Mouse (Mus musculus) induced T-regulatory cell, adult 2 months (primary cell): Measurements from ENCODE around the gene Hacd2.

Experiments
- DNase-seq: peaks from one replicate; pipeline ENCODE4 v3.0.0-alpha.2; 2012; ENCODE audit warnings: low read depth

Hacd2 gene

GRCm38 (mm10) chr16:35022242-35023137 is at the start of gene Hacd2:
Gene Hacd2 (plus strand): TSS chr16:35022428.
- peak; percentile 94 for DNase-seq

DNA sequence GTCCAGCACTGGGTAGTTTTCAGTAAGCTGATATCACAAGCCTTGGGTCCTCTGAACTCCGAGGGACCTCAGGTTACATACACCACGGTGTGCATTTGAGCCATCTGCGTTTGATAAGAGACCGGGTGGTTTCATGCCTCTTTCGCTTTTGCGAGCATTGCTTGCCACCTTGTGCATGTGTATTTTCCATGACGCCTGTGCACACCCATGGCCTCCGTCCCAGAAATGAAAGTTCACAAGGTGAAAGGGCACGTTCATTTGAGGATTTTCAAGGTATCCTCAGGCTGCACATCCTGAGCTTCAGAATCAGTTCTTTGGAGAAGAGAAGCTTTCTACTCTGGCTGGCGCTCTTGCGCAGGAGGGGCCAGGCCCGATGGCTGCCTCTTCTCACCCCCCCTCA is 49.8 kb upstream of the Hacd2 start:
- no peak for DNase-seq

GRCm38 (mm10) chr16:34975544-34975943 is 46.7 kb upstream of the Hacd2 start:
- DNase-seq: no peak

GRCm38 (mm10) chr16:34976630-34977029 is 45.6 kb upstream of the Hacd2 start:
- peak; percentile 6 for DNase-seq

- no peak for DNase-seq
Observed at GRCm38 (mm10) chr16:34978018-34978417, 44.2 kb upstream of the Hacd2 start.

- DNase-seq: no peak
Observed at GRCm38 (mm10) chr16:34981009-34981408, 41.2 kb upstream of the Hacd2 start.

GRCm38 (mm10) chr16:34984203-34985030 is 37.8 kb upstream of the Hacd2 start:
- no peak for DNase-seq

DNA sequence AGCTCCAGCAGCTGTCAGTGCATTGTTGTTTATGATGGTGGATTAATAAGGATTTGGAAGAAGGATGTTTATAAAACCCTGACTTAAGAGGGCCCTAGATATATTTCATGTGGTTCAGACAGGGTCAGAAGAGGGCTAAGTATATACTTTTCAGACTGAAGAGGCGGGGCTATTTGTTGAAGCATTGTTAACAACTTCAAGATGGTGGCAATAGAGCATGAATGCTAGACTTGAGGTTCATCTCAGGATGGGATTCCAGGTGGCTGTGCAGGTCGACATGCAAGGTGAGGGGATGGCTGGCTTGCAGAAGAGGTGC is 37.2 kb upstream of the Hacd2 start:
- no peak for DNase-seq

DNA sequence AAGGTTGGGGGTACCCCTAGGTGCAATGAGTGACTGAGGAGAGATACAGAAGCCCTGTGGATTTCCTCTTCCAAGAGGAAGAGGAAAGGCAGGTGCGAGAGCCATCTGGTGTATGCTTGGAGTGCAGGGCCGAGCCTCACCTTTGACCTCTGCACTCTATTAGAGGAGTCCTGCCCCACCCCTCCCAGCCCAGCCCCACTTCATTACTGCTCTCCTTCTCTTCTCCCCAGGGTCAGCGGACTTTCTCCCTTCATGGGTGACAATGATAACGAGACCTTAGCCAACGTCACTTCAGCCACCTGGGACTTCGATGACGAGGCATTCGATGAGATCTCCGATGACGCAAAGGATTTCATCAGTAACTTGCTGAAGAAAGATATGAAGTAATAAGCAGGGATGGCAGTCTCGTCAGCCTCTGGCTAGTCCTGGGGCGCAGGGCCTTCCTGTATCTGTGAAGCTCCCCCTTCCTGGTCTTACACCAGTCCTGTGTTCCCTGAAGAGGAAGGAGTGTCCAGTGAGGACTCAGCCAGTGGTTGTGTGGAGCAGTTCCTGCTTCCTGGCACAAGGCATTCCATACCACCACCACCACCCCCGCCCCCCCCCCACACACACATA is 35.9 kb upstream of the Hacd2 start:
- no peak for DNase-seq

GRCm38 (mm10) chr16:34991365-34991764 is 30.9 kb upstream of the Hacd2 start:
- DNase-seq: no peak

GRCm38 (mm10) chr16:34992854-34993253 is 29.4 kb upstream of the Hacd2 start:
- no peak for DNase-seq

GRCm38 (mm10) chr16:34993694-34994330 is 28.4 kb upstream of the Hacd2 start:
- DNase-seq: no peak

- DNase-seq: no peak
Observed at GRCm38 (mm10) chr16:34994641-34995141, 27.5 kb upstream of the Hacd2 start.

DNA sequence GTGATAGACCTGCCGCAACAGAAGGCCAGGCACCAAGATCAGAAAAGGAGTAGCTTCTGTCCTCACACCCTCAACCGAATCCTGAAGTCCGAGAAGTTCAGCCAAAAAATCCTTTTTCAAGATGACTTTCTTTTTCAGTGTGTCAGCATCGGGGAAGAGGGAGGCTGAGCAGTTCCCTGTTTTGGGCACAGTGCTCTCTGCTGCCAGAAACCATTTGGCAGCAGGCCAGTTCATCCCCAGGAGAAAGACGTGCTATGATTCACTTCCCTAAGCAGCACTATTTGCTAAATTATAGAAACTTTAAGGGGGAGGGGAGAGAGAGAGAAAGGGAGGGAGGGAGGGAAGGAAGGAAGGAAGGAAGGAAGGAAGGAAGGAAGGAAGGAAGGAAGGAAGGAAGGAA is 26.1 kb upstream of the Hacd2 start:
- no peak for DNase-seq

DNA sequence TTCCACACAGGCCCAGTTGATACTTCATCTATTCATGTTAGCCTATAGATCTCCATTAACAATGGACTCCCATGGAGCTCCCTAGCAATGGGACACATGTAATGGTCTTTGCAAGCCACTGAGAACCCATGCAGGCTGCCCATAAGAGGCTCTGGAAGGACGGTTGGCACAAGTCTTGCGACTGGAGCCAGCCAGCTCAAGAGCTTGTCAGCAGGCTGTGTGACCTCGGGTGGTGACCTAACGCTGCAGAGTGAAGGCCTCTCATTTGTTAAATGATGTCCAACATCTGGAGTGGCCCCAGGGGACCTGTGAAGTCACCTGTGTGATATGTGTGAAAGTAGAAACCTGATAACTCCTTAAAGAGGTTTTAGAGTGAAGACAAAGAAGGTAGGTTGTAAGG is 25.2 kb upstream of the Hacd2 start:
- no peak for DNase-seq

GRCm38 (mm10) chr16:34997576-34997975 is 24.7 kb upstream of the Hacd2 start:
- DNase-seq: no peak

DNA sequence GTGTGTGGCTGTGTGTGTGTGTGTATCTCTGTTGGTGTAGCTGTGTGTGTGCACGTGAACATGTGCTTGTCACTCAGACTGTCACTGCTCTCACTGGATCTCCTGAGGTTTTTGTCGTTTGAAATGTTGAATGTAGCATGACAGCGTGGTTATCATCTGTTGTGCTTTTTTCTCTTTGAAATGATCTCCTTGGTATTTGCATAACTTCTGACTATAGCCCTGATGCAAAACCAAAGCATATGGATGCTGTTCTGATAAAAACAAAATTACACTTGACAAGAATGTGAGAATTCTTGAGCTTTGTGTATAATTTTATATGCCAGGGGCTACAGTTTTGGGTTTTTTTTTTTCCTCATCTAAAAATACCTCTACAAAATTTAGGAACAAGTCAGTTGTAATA is 23.2 kb upstream of the Hacd2 start:
- DNase-seq: no peak

GRCm38 (mm10) chr16:34999986-35000385 is 22.2 kb upstream of the Hacd2 start:
- no peak for DNase-seq

DNA sequence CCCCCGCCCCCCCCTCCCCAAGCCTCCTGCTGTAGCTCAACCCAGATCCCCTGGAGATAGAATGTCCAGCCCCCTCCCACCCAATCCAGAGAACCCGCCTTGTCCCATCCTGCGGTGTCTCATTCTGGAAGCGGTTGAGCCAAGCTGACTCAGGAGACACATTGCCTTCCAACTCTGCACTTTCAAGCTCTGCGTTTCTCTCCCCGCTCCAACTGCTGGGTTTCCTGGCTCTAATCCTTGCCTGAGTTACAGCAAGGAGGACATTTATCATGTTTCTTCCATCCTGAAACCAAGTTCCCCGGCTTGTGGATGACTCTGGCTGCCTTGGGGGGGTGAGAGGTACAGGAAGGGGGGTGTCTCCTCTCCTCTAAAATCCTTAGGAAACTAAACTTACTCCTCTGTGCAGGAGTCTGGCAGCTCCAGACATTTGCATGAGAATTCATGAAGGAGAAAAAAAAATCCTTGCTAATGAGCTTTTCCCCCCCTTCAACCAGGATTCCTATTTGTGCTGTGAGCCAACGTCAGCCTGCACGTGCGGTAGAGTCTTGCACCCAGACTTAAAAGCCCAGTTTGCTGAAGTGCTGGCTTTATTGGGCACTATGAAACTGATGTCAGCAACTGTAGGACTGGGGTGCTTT is 21.2 kb upstream of the Hacd2 start:
- no peak for DNase-seq

- DNase-seq: no peak
Observed at GRCm38 (mm10) chr16:35004356-35004755, 17.9 kb upstream of the Hacd2 start.

DNA sequence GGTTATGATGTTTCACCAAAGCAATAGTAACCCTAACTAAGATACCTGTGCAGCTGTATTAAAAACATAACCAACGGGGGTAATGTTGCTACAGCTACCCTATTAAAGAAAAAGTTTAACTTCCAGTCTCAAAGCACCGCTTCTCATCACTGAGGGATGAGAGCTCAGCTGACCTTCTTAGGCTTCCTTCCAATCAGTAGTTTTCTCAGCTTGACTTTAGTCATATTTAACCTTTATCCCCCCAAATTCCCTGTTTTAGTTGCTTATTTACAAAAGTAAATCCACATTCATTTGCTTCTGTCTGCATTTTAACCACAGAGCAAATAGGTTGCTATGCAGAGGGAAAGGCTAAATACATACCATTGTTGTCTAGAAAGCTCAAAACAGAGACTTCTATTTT is 17.5 kb upstream of the Hacd2 start:
- no peak for DNase-seq

- no peak for DNase-seq
Observed at GRCm38 (mm10) chr16:35006251-35006650, 16.0 kb upstream of the Hacd2 start.
